ENCODE assay signal across 8 mouse cellular contexts in the genomic region with DNA sequence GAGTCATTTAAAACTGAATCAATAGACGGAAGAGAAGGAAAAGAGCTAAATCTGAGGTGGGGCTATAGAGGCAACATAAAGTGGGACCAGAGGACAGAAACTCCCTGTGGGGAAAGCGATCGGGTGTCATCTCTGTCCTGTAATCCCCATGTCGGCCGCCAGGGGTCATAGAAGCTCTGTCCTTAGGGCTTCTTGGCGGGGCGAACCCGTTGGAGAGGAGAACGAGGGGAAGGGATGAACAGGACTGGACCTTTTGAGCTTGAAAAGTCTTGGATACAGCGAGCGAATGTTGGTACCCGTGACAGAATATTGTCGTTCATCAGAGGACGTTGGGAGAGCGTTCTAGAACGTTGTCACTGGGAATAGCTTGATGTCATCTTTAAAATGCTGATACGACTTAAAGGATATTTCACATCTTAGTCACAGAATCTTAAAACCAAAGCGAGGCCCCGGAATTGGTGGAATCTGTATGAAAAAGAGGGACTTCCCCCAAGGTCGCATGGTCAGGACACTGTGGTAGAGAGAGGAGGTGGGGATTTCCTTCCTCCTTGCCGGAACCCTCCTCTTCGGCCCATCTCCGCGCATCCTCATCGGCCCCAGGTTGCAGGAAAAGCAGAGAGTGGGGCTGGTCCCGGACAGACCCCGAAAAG. TPM values are rescaled to one million over a fixed set of nuclear protein-coding genes. Genes with fewer than 3 reads are reported as not detected.
DNase-seq lines count a peak whose midpoint lies in the region; ATAC-seq lines count a peak whose summit lies in the region.

No protein-coding gene starts in this region.

- H3K9me3 ChIP-seq in hindbrain, embryonic 14.5 days (ENCODE audit: control insufficient read depth, low read length): 0 out of 2 replicates have a peak, but pooled peaks cover 4% of the 10 kb centered on the region

- peak overlapping the region; percentile 84 for H3K4me2 ChIP-seq in hindbrain, embryonic 14.5 days (replicated peaks)

- H3K9ac ChIP-seq in hindbrain, embryonic 14.5 days: 0 out of 2 replicates have a peak overlapping the region, but pooled peaks have one; percentile 28

- peaks cover 23% of the 10 kb centered on the region for H3K36me3 ChIP-seq in hindbrain, embryonic 14.5 days (replicated peaks; ENCODE audit: control insufficient read depth, insufficient read depth)

- no peak for ATAC-seq in hindbrain, embryonic 14.5 days (ENCODE audit: low FRiP score)

- peaks cover 29% of the 10 kb centered on the region for H3K27me3 ChIP-seq in hindbrain, embryonic 14.5 days (ENCODE audit: control insufficient read depth, insufficient read depth, low read length)

- H3K4me3 ChIP-seq in hindbrain, embryonic 14.5 days (replicated peaks; ENCODE audit: low read length): peak overlapping the region; percentile 61

- no peak overlapping the region for H3K27ac ChIP-seq in hindbrain, embryonic 14.5 days

- WGBS in hindbrain, embryonic 14.5 days: 3% methylated on average over 27 of the region's 27 CpGs

- peaks cover 29% of the 10 kb centered on the region for H3K4me1 ChIP-seq in hindbrain, embryonic 14.5 days (replicated peaks; ENCODE audit: control insufficient read depth, insufficient read depth, low read length)

- peak; percentile 40 for DNase-seq in NIH3T3 (ENCODE audit: low read depth)
- peak; percentile 89 for DNase-seq in cerebellum, adult 9-10 months
- DNase-seq in frontal cortex, adult 2 months (ENCODE audit: extremely low spot score in 1 of 2, low spot score in 1 of 2): peak; percentile 69 to 93
- peak; percentile 74 for DNase-seq in hindbrain, embryonic 14.5 days (ENCODE audit: low spot score)
- peak; percentile 75 to 92 for DNase-seq in layer of hippocampus, postnatal 25 days (ENCODE audit: extremely low spot score in 1 of 2, low spot score in 1 of 2)
- DNase-seq in lung, postnatal 25 days (ENCODE audit: low spot score): peak; percentile 74
- DNase-seq in right cerebral cortex, adult 2 months (ENCODE audit: low spot score in 2 of 2): peak; percentile 90 to 92
- peak; percentile 67 to 70 for DNase-seq in urinary bladder, postnatal 36 days (ENCODE audit: low spot score in 2 of 2)

RNA-seq across cellular contexts. Expression of gene Eml2, which starts 2.3 kb away (rescaled TPM):
- polyA plus RNA-seq in frontal cortex, adult 2 months (2012; rRNA removed): 134 and 136 TPM in 2 replicates
- polyA plus RNA-seq in hindbrain, embryonic 14.5 days (2014; fragmentation: Nextera tagmentation; extraction: Ambion mirVana): 3.4 and 3.6 TPM in 2 replicates
- 100 to 1,000 TPM; 157 to 164 TPM for total RNA-seq in layer of hippocampus, postnatal 25 days (2021)

RNA-seq across cellular contexts. Expression of gene Gipr, which starts 12.6 kb away (rescaled TPM):
- polyA plus RNA-seq in frontal cortex, adult 2 months (2012; rRNA removed): 11.0 and 11.9 TPM in 2 replicates
- 0.62 and 1.1 TPM in 2 replicates for polyA plus RNA-seq in hindbrain, embryonic 14.5 days (2014; fragmentation: Nextera tagmentation; extraction: Ambion mirVana)
- under 1 TPM; 0.37 to 0.77 TPM for total RNA-seq in layer of hippocampus, postnatal 25 days (2021)

RNA-seq across cellular contexts. Expression of gene Snrpd2, which starts 29.0 kb away (rescaled TPM):
- polyA plus RNA-seq in frontal cortex, adult 2 months (2012; rRNA removed): 70.7 and 83.9 TPM in 2 replicates
- 104 and 110 TPM in 2 replicates for polyA plus RNA-seq in hindbrain, embryonic 14.5 days (2014; fragmentation: Nextera tagmentation; extraction: Ambion mirVana)
- 10 to 100 TPM; 72.4 to 84.8 TPM for total RNA-seq in layer of hippocampus, postnatal 25 days (2021)

RNA-seq across cellular contexts. Expression of gene Qpctl, which starts 29.5 kb away (rescaled TPM):
- 15.3 and 16.7 TPM in 2 replicates for polyA plus RNA-seq in frontal cortex, adult 2 months (2012; rRNA removed)
- polyA plus RNA-seq in hindbrain, embryonic 14.5 days (2014; fragmentation: Nextera tagmentation; extraction: Ambion mirVana): 19.1 and 20.3 TPM in 2 replicates
- 10 to 100 TPM; 17.9 to 19.7 TPM for total RNA-seq in layer of hippocampus, postnatal 25 days (2021)

RNA-seq across cellular contexts. Expression of gene Gpr4, which starts 33.8 kb away (rescaled TPM):
- 7.4 and 7.7 TPM in 2 replicates for polyA plus RNA-seq in frontal cortex, adult 2 months (2012; rRNA removed)
- polyA plus RNA-seq in hindbrain, embryonic 14.5 days (2014; fragmentation: Nextera tagmentation; extraction: Ambion mirVana): 3.1 and 3.2 TPM in 2 replicates
- total RNA-seq in layer of hippocampus, postnatal 25 days (2021): 1 to 10 TPM; 2.2 to 2.5 TPM

Comparison
In these comparisons a context has a peak if more than half of its experiments do, and no peak if none do; other contexts are left out.
1. DNase-seq: peak in every context shown above with its lines; median percentile 91 in right cerebral cortex, adult 2 months; 89 in cerebellum, adult 9-10 months; 84 in layer of hippocampus, postnatal 25 days; 81 in frontal cortex, adult 2 months; 74 in hindbrain, embryonic 14.5 days; 74 in lung, postnatal 25 days; 68 in urinary bladder, postnatal 36 days; 40 in NIH3T3.
2. RNA of gene Eml2, which starts 2.3 kb away (polyA plus RNA-seq): 134 to 136 TPM in frontal cortex, adult 2 months; 3.4 to 3.6 TPM in hindbrain, embryonic 14.5 days; every median in the first group is over 10 times any median in the second.